Mouse (Mus musculus): ENCODE measurements around the gene Trpm8. TPM values are rescaled to one million over a fixed set of nuclear protein-coding genes. Genes with fewer than 3 reads are reported as not detected.

Gene Trpm8
- polyA plus RNA-seq, 1 experiment from 2014 or later = not detected

GRCm38 (mm10) chr1:88289152-88289551 lies 11.7 kb downstream of the Trpm8 start:
- 44% methylated on average over 2 of the region's 2 CpGs for WGBS
- peaks cover 57% of the 10 kb centered on the region for H3K9me3 ChIP-seq (ENCODE audit: control insufficient read depth, low read length)
- no peak for ATAC-seq (ENCODE audit: low FRiP score, low TSS enrichment)

GRCm38 (mm10) chr1:88289917-88290316 lies 12.5 kb downstream of the Trpm8 start:
- no peaks in the 10 kb centered on the region for H3K4me1 ChIP-seq (ENCODE audit: control insufficient read depth, insufficient read depth, low read length)
- 42% methylated on average over 4 of the region's 4 CpGs for WGBS
- no peak overlapping the region for H3K4me3 ChIP-seq (ENCODE audit: low read length)
- no peaks in the 10 kb centered on the region for H3K27me3 ChIP-seq (ENCODE audit: control insufficient read depth, insufficient read depth, low read length)
- H3K4me2 ChIP-seq (replicated peaks; ENCODE audit: low read depth, low read length) = no peak overlapping the region
- no peak overlapping the region for H3K9ac ChIP-seq (ENCODE audit: low read depth, low read length)
- ATAC-seq (ENCODE audit: low FRiP score, low TSS enrichment) = no peak
- H3K36me3 ChIP-seq (ENCODE audit: control insufficient read depth, insufficient read depth, low read length) = no peaks in the 10 kb centered on the region
- H3K9me3 ChIP-seq (ENCODE audit: control insufficient read depth, low read length) = peaks cover 49% of the 10 kb centered on the region
- H3K27ac ChIP-seq (ENCODE audit: low read depth, low read length) = no peak overlapping the region

More at GRCm38 (mm10) chr1:88289152-88289551, 11.7 kb downstream of the Trpm8 start:
- H3K4me1 ChIP-seq (ENCODE audit: control insufficient read depth, insufficient read depth, low read length) = no peaks in the 10 kb centered on the region
- H3K27me3 ChIP-seq (ENCODE audit: control insufficient read depth, insufficient read depth, low read length) = no peaks in the 10 kb centered on the region
- no peak overlapping the region for H3K4me3 ChIP-seq (ENCODE audit: low read length)
- H3K36me3 ChIP-seq (ENCODE audit: control insufficient read depth, insufficient read depth, low read length) = no peaks in the 10 kb centered on the region
- no peak overlapping the region for H3K27ac ChIP-seq (ENCODE audit: low read depth, low read length)
- no peak overlapping the region for H3K4me2 ChIP-seq (replicated peaks; ENCODE audit: low read depth, low read length)
- H3K9ac ChIP-seq (ENCODE audit: low read depth, low read length) = no peak overlapping the region

GRCm38 (mm10) chr1:88290511-88290910 lies 13.1 kb downstream of the Trpm8 start:
- 66% methylated on average over 1 of the region's 1 CpGs for WGBS
- Histone ChIP-seq H3K4me3 (ENCODE audit: low read length) (no peak overlapping the region), H3K27ac (ENCODE audit: low read depth, low read length) (no peak overlapping the region), H3K27me3 (ENCODE audit: control insufficient read depth, insufficient read depth, low read length) (no peaks in the 10 kb centered on the region), H3K9me3 (ENCODE audit: control insufficient read depth, low read length) (peaks cover 47% of the 10 kb centered on the region), H3K4me2 (replicated peaks; ENCODE audit: low read depth, low read length) (no peak overlapping the region), H3K9ac (ENCODE audit: low read depth, low read length) (no peak overlapping the region), H3K4me1 (ENCODE audit: control insufficient read depth, insufficient read depth, low read length) (no peaks in the 10 kb centered on the region), H3K36me3 (ENCODE audit: control insufficient read depth, insufficient read depth, low read length) (no peaks in the 10 kb centered on the region)
- ATAC-seq (ENCODE audit: low FRiP score, low TSS enrichment) = no peak

- H3K9me3 ChIP-seq (ENCODE audit: control insufficient read depth, low read length) = peaks cover 47% of the 10 kb centered on the region
- 64% methylated on average over 3 of the region's 3 CpGs for WGBS
- no peak for ATAC-seq (ENCODE audit: low FRiP score, low TSS enrichment)
Observed at GRCm38 (mm10) chr1:88291409-88292005, 14.0 kb downstream of the Trpm8 start.

GRCm38 (mm10) chr1:88292057-88292456 lies 14.6 kb downstream of the Trpm8 start:
- no peak for ATAC-seq (ENCODE audit: low FRiP score, low TSS enrichment)
- H3K4me2 ChIP-seq (replicated peaks; ENCODE audit: low read depth, low read length) = no peak overlapping the region
- no peaks in the 10 kb centered on the region for H3K27me3 ChIP-seq (ENCODE audit: control insufficient read depth, insufficient read depth, low read length)
- no peak overlapping the region for H3K4me3 ChIP-seq (ENCODE audit: low read length)
- no peak overlapping the region for H3K27ac ChIP-seq (ENCODE audit: low read depth, low read length)
- H3K9ac ChIP-seq (ENCODE audit: low read depth, low read length) = no peak overlapping the region
- H3K36me3 ChIP-seq (ENCODE audit: control insufficient read depth, insufficient read depth, low read length) = no peaks in the 10 kb centered on the region
- H3K4me1 ChIP-seq (ENCODE audit: control insufficient read depth, insufficient read depth, low read length) = no peaks in the 10 kb centered on the region
- 57% methylated on average over 2 of the region's 2 CpGs for WGBS
- H3K9me3 ChIP-seq (ENCODE audit: control insufficient read depth, low read length) = peaks cover 43% of the 10 kb centered on the region

More at GRCm38 (mm10) chr1:88291409-88292005, 14.0 kb downstream of the Trpm8 start:
- Histone ChIP-seq H3K9ac (ENCODE audit: low read depth, low read length) (no peak overlapping the region), H3K36me3 (ENCODE audit: control insufficient read depth, insufficient read depth, low read length) (no peaks in the 10 kb centered on the region), H3K27ac (ENCODE audit: low read depth, low read length) (no peak overlapping the region), H3K4me3 (ENCODE audit: low read length) (no peak overlapping the region), H3K27me3 (ENCODE audit: control insufficient read depth, insufficient read depth, low read length) (no peaks in the 10 kb centered on the region), H3K4me1 (ENCODE audit: control insufficient read depth, insufficient read depth, low read length) (no peaks in the 10 kb centered on the region), H3K4me2 (replicated peaks; ENCODE audit: low read depth, low read length) (no peak overlapping the region)

- H3K4me3 ChIP-seq (ENCODE audit: low read length) = no peak overlapping the region
- no peak overlapping the region for H3K27ac ChIP-seq (ENCODE audit: low read depth, low read length)
- no peaks in the 10 kb centered on the region for H3K27me3 ChIP-seq (ENCODE audit: control insufficient read depth, insufficient read depth, low read length)
- no peak for ATAC-seq (ENCODE audit: low FRiP score, low TSS enrichment)
- H3K4me1 ChIP-seq (ENCODE audit: control insufficient read depth, insufficient read depth, low read length) = no peaks in the 10 kb centered on the region
- H3K36me3 ChIP-seq (ENCODE audit: control insufficient read depth, insufficient read depth, low read length) = no peaks in the 10 kb centered on the region
- 15% methylated on average over 1 of the region's 1 CpGs for WGBS
- peaks cover 48% of the 10 kb centered on the region for H3K9me3 ChIP-seq (ENCODE audit: control insufficient read depth, low read length)
- no peak overlapping the region for H3K4me2 ChIP-seq (replicated peaks; ENCODE audit: low read depth, low read length)
- H3K9ac ChIP-seq (ENCODE audit: low read depth, low read length) = no peak overlapping the region
Observed at GRCm38 (mm10) chr1:88294650-88295049, 17.2 kb downstream of the Trpm8 start.

- Histone ChIP-seq H3K4me3 (ENCODE audit: low read length) (no peak overlapping the region), H3K9ac (ENCODE audit: low read depth, low read length) (no peak overlapping the region), H3K27me3 (ENCODE audit: control insufficient read depth, insufficient read depth, low read length) (no peaks in the 10 kb centered on the region), H3K9me3 (ENCODE audit: control insufficient read depth, low read length) (peaks cover 51% of the 10 kb centered on the region), H3K36me3 (ENCODE audit: control insufficient read depth, insufficient read depth, low read length) (no peaks in the 10 kb centered on the region), H3K27ac (ENCODE audit: low read depth, low read length) (no peak overlapping the region), H3K4me2 (replicated peaks; ENCODE audit: low read depth, low read length) (no peak overlapping the region), H3K4me1 (ENCODE audit: control insufficient read depth, insufficient read depth, low read length) (no peaks in the 10 kb centered on the region)
- peak; percentile 20; the same call in 1 of the 2 replicates for ATAC-seq (ENCODE audit: low FRiP score, low TSS enrichment)
- 72% methylated on average over 4 of the region's 4 CpGs for WGBS
Observed at GRCm38 (mm10) chr1:88296171-88296920, 18.9 kb downstream of the Trpm8 start.

- H3K4me3 ChIP-seq (ENCODE audit: low read length) = no peak overlapping the region
- H3K9ac ChIP-seq (ENCODE audit: low read depth, low read length) = no peak overlapping the region
- H3K4me2 ChIP-seq (replicated peaks; ENCODE audit: low read depth, low read length) = no peak overlapping the region
- no peaks in the 10 kb centered on the region for H3K27me3 ChIP-seq (ENCODE audit: control insufficient read depth, insufficient read depth, low read length)
- H3K36me3 ChIP-seq (ENCODE audit: control insufficient read depth, insufficient read depth, low read length) = no peaks in the 10 kb centered on the region
- ATAC-seq (ENCODE audit: low FRiP score, low TSS enrichment) = no peak
- H3K4me1 ChIP-seq (ENCODE audit: control insufficient read depth, insufficient read depth, low read length) = no peaks in the 10 kb centered on the region
- no peak overlapping the region for H3K27ac ChIP-seq (ENCODE audit: low read depth, low read length)
- WGBS = 68% methylated on average over 7 of the region's 7 CpGs
- peaks cover 56% of the 10 kb centered on the region for H3K9me3 ChIP-seq (ENCODE audit: control insufficient read depth, low read length)
Observed at GRCm38 (mm10) chr1:88297480-88298258, 20.2 kb downstream of the Trpm8 start.

All from kidney, embryonic 14.5 days (tissue).